Mouse (Mus musculus): ENCODE results near the gene Sod2. TPM values are rescaled to one million over a fixed set of nuclear protein-coding genes. Genes with fewer than 3 reads are reported as not detected.
"Not testable (repeated sequence)": the region's sequence is repeated elsewhere in the genome, so short reads cannot be mapped to it uniquely, and the experiment has no call there.

The Sod2 gene
- polyA plus RNA-seq, 1 experiment from 2014 or later = 120 TPM

DNA sequence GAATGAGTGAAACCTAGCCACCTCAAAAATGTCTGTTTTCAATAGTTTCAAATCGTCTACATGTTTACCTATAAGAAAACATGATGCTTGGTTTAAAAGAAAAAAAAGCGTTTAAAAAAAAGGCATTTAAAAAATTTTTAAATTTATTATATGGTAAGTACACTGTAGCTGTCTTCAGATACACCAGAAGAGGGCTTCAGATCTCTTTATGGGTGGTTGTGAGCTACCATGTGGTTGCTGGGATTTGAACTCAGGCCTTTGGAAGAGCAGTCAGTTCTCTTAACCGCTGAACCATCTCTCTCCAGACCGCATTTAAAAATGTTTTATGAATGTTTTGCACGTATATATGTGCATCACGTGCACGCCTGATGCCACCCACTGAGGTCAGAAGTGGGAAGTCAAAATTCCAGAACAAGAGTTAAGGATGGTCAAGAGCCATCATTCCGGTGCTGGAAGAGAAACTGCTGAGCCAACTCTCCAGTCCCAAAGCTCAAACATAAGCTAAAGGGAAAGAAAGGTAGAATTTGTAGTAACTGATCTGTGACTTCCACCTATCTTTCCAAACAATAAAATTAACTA lies 16.0 kb upstream of the Sod2 start:
- Histone ChIP-seq H3K4me3 (replicated peaks; ENCODE audit: low read length) (peak overlapping the region; percentile 65), H3K27ac (ENCODE audit: low read length) (no peak overlapping the region; the same call in 1 of the 2 replicates), H3K27me3 (replicated peaks; ENCODE audit: control insufficient read depth, insufficient read depth, low read length) (no peaks in the 10 kb centered on the region), H3K9me3 (ENCODE audit: control insufficient read depth, low read length) (no peaks in the 10 kb centered on the region), H3K9ac (replicated peaks; ENCODE audit: low read depth, low read length) (peak overlapping the region; percentile 91), H3K36me3 (ENCODE audit: control insufficient read depth, insufficient read depth) (no peaks in the 10 kb centered on the region), H3K4me2 (ENCODE audit: low read length) (peak overlapping the region; percentile 94), H3K4me1 (replicated peaks; ENCODE audit: control insufficient read depth, insufficient read depth, low read length) (peaks cover 15% of the 10 kb centered on the region)
- 68% methylated on average over 8 of the region's 8 CpGs for WGBS
- ATAC-seq = no peak

DNA sequence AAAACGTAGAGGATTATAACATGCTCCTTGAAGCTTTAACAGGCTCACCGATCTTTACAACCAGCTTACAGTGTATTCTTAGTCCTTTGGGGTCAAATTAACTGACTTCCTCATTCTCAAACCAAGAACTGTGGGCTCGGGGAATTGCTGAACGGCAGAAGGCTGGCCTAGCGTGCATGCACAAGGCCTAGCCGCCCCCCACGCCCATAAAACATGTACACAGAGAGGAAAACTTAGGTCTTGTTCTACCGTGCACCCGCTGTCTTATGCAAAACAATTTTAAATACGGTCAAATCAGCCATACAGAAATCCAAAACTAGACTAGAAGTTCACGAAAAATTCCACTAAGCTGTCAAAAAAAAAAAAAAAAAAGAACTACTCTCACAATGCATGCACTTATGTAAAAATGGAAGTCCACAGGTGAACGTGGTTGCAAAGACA lies 15.4 kb upstream of the Sod2 start:
- Histone ChIP-seq H3K4me3 (replicated peaks; ENCODE audit: low read length) (peak overlapping the region; percentile 65), H3K4me2 (ENCODE audit: low read length) (peak overlapping the region; percentile 94), H3K9ac (replicated peaks; ENCODE audit: low read depth, low read length) (peak overlapping the region; percentile 91), H3K36me3 (ENCODE audit: control insufficient read depth, insufficient read depth) (no peaks in the 10 kb centered on the region), H3K4me1 (replicated peaks; ENCODE audit: control insufficient read depth, insufficient read depth, low read length) (peaks cover 15% of the 10 kb centered on the region), H3K27me3 (replicated peaks; ENCODE audit: control insufficient read depth, insufficient read depth, low read length) (no peaks in the 10 kb centered on the region), H3K9me3 (ENCODE audit: control insufficient read depth, low read length) (no peaks in the 10 kb centered on the region), H3K27ac (ENCODE audit: low read length) (peak overlapping the region; percentile 97)
- no peak for ATAC-seq
- WGBS = 1% methylated on average over 12 of the region's 12 CpGs

GRCm38 (mm10) chr17:12991635-12992358 lies 14.8 kb upstream of the Sod2 start:
- peak overlapping the region; percentile 91 for H3K9ac ChIP-seq (replicated peaks; ENCODE audit: low read depth, low read length)
- peak; percentile 89 for ATAC-seq
- H3K36me3 ChIP-seq (ENCODE audit: control insufficient read depth, insufficient read depth) = no peaks in the 10 kb centered on the region
- no peaks in the 10 kb centered on the region for H3K9me3 ChIP-seq (ENCODE audit: control insufficient read depth, low read length)
- H3K4me1 ChIP-seq (replicated peaks; ENCODE audit: control insufficient read depth, insufficient read depth, low read length) = peaks cover 15% of the 10 kb centered on the region
- no peaks in the 10 kb centered on the region for H3K27me3 ChIP-seq (replicated peaks; ENCODE audit: control insufficient read depth, insufficient read depth, low read length)
- peak overlapping the region; percentile 65 for H3K4me3 ChIP-seq (replicated peaks; ENCODE audit: low read length)
- H3K4me2 ChIP-seq (ENCODE audit: low read length) = peak overlapping the region; percentile 94
- peak overlapping the region; percentile 97 for H3K27ac ChIP-seq (ENCODE audit: low read length)
- 0% methylated on average over 61 of the region's 84 CpGs for WGBS

- Histone ChIP-seq H3K9ac (replicated peaks; ENCODE audit: low read depth, low read length) (peak overlapping the region; percentile 91), H3K36me3 (ENCODE audit: control insufficient read depth, insufficient read depth) (no peaks in the 10 kb centered on the region), H3K4me3 (replicated peaks; ENCODE audit: low read length) (peak overlapping the region; percentile 65), H3K4me2 (ENCODE audit: low read length) (peak overlapping the region; percentile 78), H3K27ac (ENCODE audit: low read length) (peak overlapping the region; percentile 97), H3K27me3 (replicated peaks; ENCODE audit: control insufficient read depth, insufficient read depth, low read length) (no peaks in the 10 kb centered on the region), H3K9me3 (ENCODE audit: control insufficient read depth, low read length) (no peaks in the 10 kb centered on the region), H3K4me1 (replicated peaks; ENCODE audit: control insufficient read depth, insufficient read depth, low read length) (peaks cover 15% of the 10 kb centered on the region)
- WGBS = under 1% methylated on average over 51 of the region's 51 CpGs
- ATAC-seq = peak; percentile 84
These were observed 14.1 kb upstream of the Sod2 start for GRCm38 (mm10) chr17:12992470-12992991.

GRCm38 (mm10) chr17:12994069-12994468 lies 12.6 kb upstream of the Sod2 start, which contains the start of gene Wtap:
Gene Wtap, minus strand, starts transcription at chr17:12994169.
- H3K9ac ChIP-seq (replicated peaks; ENCODE audit: low read depth, low read length) = peak within 1 kb of the TSS; percentile 91
- ATAC-seq = no peak
- H3K4me2 ChIP-seq (ENCODE audit: low read length) = peak within 1 kb of the TSS; percentile 78
- no peaks in the 10 kb centered on the region for H3K9me3 ChIP-seq (ENCODE audit: control insufficient read depth, low read length)
- H3K27ac ChIP-seq (ENCODE audit: low read length) = peak within 1 kb of the TSS; percentile 97; the same call in 1 of the 2 replicates
- no peaks in the 10 kb centered on the region for H3K27me3 ChIP-seq (replicated peaks; ENCODE audit: control insufficient read depth, insufficient read depth, low read length)
- peaks cover 9% of the 10 kb centered on the region for H3K4me1 ChIP-seq (replicated peaks; ENCODE audit: control insufficient read depth, insufficient read depth, low read length)
- no peaks in the 10 kb centered on the region for H3K36me3 ChIP-seq (ENCODE audit: control insufficient read depth, insufficient read depth)
- WGBS = 74% methylated on average over 1 of the region's 1 CpGs
- H3K4me3 ChIP-seq (replicated peaks; ENCODE audit: low read length) = peak within 1 kb of the TSS; percentile 65

DNA sequence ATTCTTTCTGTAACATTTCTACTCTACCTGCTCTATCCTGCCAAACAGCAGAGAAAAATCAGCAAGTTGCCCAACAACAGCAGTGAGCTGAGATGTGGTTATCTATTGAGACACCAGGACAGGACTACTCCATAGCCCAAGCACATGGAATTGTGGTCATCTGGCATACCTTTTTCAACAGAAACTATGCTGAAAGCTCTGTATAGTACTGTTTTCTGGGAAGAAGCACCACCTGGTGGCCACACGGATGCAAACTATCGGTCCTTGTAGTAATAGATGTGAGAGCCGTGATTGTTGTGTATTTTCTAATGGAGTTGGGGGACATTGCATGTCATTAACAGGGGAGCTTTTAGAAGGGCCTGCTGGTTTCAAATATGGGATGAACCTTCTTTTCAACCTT lies 10.3 kb upstream of the Sod2 start:
- Histone ChIP-seq H3K27me3 (replicated peaks; ENCODE audit: control insufficient read depth, insufficient read depth, low read length) (no peaks in the 10 kb centered on the region), H3K4me3 (replicated peaks; ENCODE audit: low read length) (no peak overlapping the region), H3K36me3 (ENCODE audit: control insufficient read depth, insufficient read depth) (no peaks in the 10 kb centered on the region), H3K4me2 (ENCODE audit: low read length) (no peak overlapping the region), H3K27ac (ENCODE audit: low read length) (no peak overlapping the region), H3K9ac (replicated peaks; ENCODE audit: low read depth, low read length) (no peak overlapping the region), H3K4me1 (replicated peaks; ENCODE audit: control insufficient read depth, insufficient read depth, low read length) (no peaks in the 10 kb centered on the region), H3K9me3 (ENCODE audit: control insufficient read depth, low read length) (no peaks in the 10 kb centered on the region)
- WGBS = 14% methylated on average over 3 of the region's 3 CpGs
- no peak for ATAC-seq

GRCm38 (mm10) chr17:12997890-12998289 lies 8.8 kb upstream of the Sod2 start:
- Histone ChIP-seq H3K4me1 (replicated peaks; ENCODE audit: control insufficient read depth, insufficient read depth, low read length) (no peaks in the 10 kb centered on the region), H3K27me3 (replicated peaks; ENCODE audit: control insufficient read depth, insufficient read depth, low read length) (no peaks in the 10 kb centered on the region), H3K9me3 (ENCODE audit: control insufficient read depth, low read length) (no peaks in the 10 kb centered on the region), H3K4me3 (replicated peaks; ENCODE audit: low read length) (no peak overlapping the region), H3K4me2 (ENCODE audit: low read length) (no peak overlapping the region), H3K9ac (replicated peaks; ENCODE audit: low read depth, low read length) (no peak overlapping the region), H3K27ac (ENCODE audit: low read length) (no peak overlapping the region), H3K36me3 (ENCODE audit: control insufficient read depth, insufficient read depth) (no peaks in the 10 kb centered on the region)
- 91% methylated on average over 5 of the region's 5 CpGs for WGBS
- ATAC-seq = no peak

- Histone ChIP-seq H3K27ac (ENCODE audit: low read length) (no peak overlapping the region), H3K27me3 (replicated peaks; ENCODE audit: control insufficient read depth, insufficient read depth, low read length) (no peaks in the 10 kb centered on the region), H3K9me3 (ENCODE audit: control insufficient read depth, low read length) (no peaks in the 10 kb centered on the region), H3K9ac (replicated peaks; ENCODE audit: low read depth, low read length) (no peak overlapping the region), H3K4me1 (replicated peaks; ENCODE audit: control insufficient read depth, insufficient read depth, low read length) (no peaks in the 10 kb centered on the region), H3K4me3 (replicated peaks; ENCODE audit: low read length) (no peak overlapping the region), H3K4me2 (ENCODE audit: low read length) (no peak overlapping the region), H3K36me3 (ENCODE audit: control insufficient read depth, insufficient read depth) (no peaks in the 10 kb centered on the region)
- no peak for ATAC-seq
- WGBS = 65% methylated on average over 6 of the region's 6 CpGs
These were observed 7.6 kb upstream of the Sod2 start for GRCm38 (mm10) chr17:12999069-12999468.

- not testable (repeated sequence) for H3K9ac ChIP-seq (replicated peaks; ENCODE audit: low read depth, low read length); H3K27ac ChIP-seq (ENCODE audit: low read length); H3K9me3 ChIP-seq (ENCODE audit: control insufficient read depth, low read length); H3K27me3 ChIP-seq (replicated peaks; ENCODE audit: control insufficient read depth, insufficient read depth, low read length); ATAC-seq; H3K36me3 ChIP-seq (ENCODE audit: control insufficient read depth, insufficient read depth); H3K4me1 ChIP-seq (replicated peaks; ENCODE audit: control insufficient read depth, insufficient read depth, low read length); H3K4me2 ChIP-seq (ENCODE audit: low read length); H3K4me3 ChIP-seq (replicated peaks; ENCODE audit: low read length)
- 96% methylated on average over 5 of the region's 5 CpGs for whole genome bisulfite sequencing
These were observed 4.4 kb upstream of the Sod2 start for GRCm38 (mm10) chr17:13002243-13002642.

Data from forebrain, embryonic 16.5 days (tissue).